Mouse (Mus musculus) spleen, adult 2 months (tissue): ENCODE measurements around the gene Ngly1.

ENCODE experiments used
- CTCF ChIP-seq: fragments of 200-500 bp; IDR thresholded peaks from 2 replicates; pipeline ENCODE4 v1.5.1; 2011; ENCODE audit warnings: mild to moderate bottlenecking, inconsistent platforms; ENCODE audit not compliant: insufficient read depth, insufficient read length, insufficient replicate concordance; ENCODE audit errors: extremely low read depth
- POLR2A ChIP-seq: fragments of 200-500 bp; IDR thresholded peaks from 2 replicates; pipeline ENCODE4 v1.6.1; 2011; ENCODE audit warnings: low read depth, low read length, inconsistent platforms

- TF ChIP-seq POLR2A, result no peak
- TF ChIP-seq CTCF, result no peak
Observed at GRCm38 (mm10) chr14:16310791-16311190, 61.7 kb downstream of the Ngly1 start.
